Mouse (Mus musculus): Measurements from ENCODE around the gene Xpo1. TPM values are rescaled to one million over a fixed set of nuclear protein-coding genes. Genes with fewer than 3 reads are reported as not detected.
A peak's percentile ranks its signal among the peaks of the same experiment; 100 is the strongest.
"Not testable (repeated sequence)": the region's sequence is repeated elsewhere in the genome, so short reads cannot be mapped to it uniquely, and the experiment has no call there.

Gene Xpo1
- polyA plus RNA-seq, 1 experiment from 2014 or later: 84.1 TPM

- Histone ChIP-seq H3K4me3 (ENCODE audit: low read depth, low read length) (no peak overlapping the region), H3K36me3 (ENCODE audit: control insufficient read depth, insufficient read depth, low read length) (peaks cover 42% of the 10 kb centered on the region), H3K4me2 (no peak overlapping the region), H3K9ac (ENCODE audit: low read depth, low read length) (no peak overlapping the region), H3K27me3 (ENCODE audit: control insufficient read depth, insufficient read depth, low read length) (no peaks in the 10 kb centered on the region), H3K27ac (ENCODE audit: low read depth, low read length) (no peak overlapping the region), H3K4me1 (ENCODE audit: control insufficient read depth, insufficient read depth, low read length) (no peaks in the 10 kb centered on the region), H3K9me3 (replicated peaks; ENCODE audit: control insufficient read depth, low read length) (no peaks in the 10 kb centered on the region)
- ATAC-seq (replicated peaks; ENCODE audit: insufficient number of reproducible peaks, low FRiP score, low TSS enrichment): no peak
- WGBS (ENCODE audit: insufficient replicate concordance): 80% methylated on average over 3 of the region's 3 CpGs
These were observed 19.9 kb downstream of the Xpo1 start for GRCm38 (mm10) chr11:23275780-23276179.

GRCm38 (mm10) chr11:23284469-23284868 is 28.6 kb downstream of the Xpo1 start:
- 96% methylated on average over 4 of the region's 4 CpGs for WGBS (ENCODE audit: insufficient replicate concordance)
- no peak for ATAC-seq (replicated peaks; ENCODE audit: insufficient number of reproducible peaks, low FRiP score, low TSS enrichment)
- H3K27ac ChIP-seq (ENCODE audit: low read depth, low read length): no peak overlapping the region
- H3K4me3 ChIP-seq (ENCODE audit: low read depth, low read length): no peak overlapping the region
- no peak overlapping the region for H3K4me2 ChIP-seq
- H3K27me3 ChIP-seq (ENCODE audit: control insufficient read depth, insufficient read depth, low read length): no peaks in the 10 kb centered on the region
- H3K4me1 ChIP-seq (ENCODE audit: control insufficient read depth, insufficient read depth, low read length): no peaks in the 10 kb centered on the region
- H3K9ac ChIP-seq (ENCODE audit: low read depth, low read length): no peak overlapping the region
- H3K9me3 ChIP-seq (replicated peaks; ENCODE audit: control insufficient read depth, low read length): no peaks in the 10 kb centered on the region
- peaks cover 41% of the 10 kb centered on the region for H3K36me3 ChIP-seq (ENCODE audit: control insufficient read depth, insufficient read depth, low read length)

- H3K4me1 ChIP-seq (ENCODE audit: control insufficient read depth, insufficient read depth, low read length); H3K4me2 ChIP-seq; H3K27ac ChIP-seq (ENCODE audit: low read depth, low read length); H3K27me3 ChIP-seq (ENCODE audit: control insufficient read depth, insufficient read depth, low read length); ATAC-seq (replicated peaks; ENCODE audit: insufficient number of reproducible peaks, low FRiP score, low TSS enrichment); H3K9ac ChIP-seq (ENCODE audit: low read depth, low read length); H3K4me3 ChIP-seq (ENCODE audit: low read depth, low read length); H3K9me3 ChIP-seq (replicated peaks; ENCODE audit: control insufficient read depth, low read length): not testable (repeated sequence)
- WGBS (ENCODE audit: insufficient replicate concordance): 77% methylated on average over 4 of the region's 4 CpGs
- peaks cover 44% of the 10 kb centered on the region for H3K36me3 ChIP-seq (ENCODE audit: control insufficient read depth, insufficient read depth, low read length)
These were observed 33.0 kb downstream of the Xpo1 start for GRCm38 (mm10) chr11:23288866-23289265.

- ATAC-seq (replicated peaks; ENCODE audit: insufficient number of reproducible peaks, low FRiP score, low TSS enrichment): no peak
- 90% methylated on average over 2 of the region's 2 CpGs for WGBS (ENCODE audit: insufficient replicate concordance)
- Histone ChIP-seq H3K27ac (ENCODE audit: low read depth, low read length) (no peak overlapping the region), H3K4me3 (ENCODE audit: low read depth, low read length) (no peak overlapping the region), H3K36me3 (ENCODE audit: control insufficient read depth, insufficient read depth, low read length) (peaks cover 32% of the 10 kb centered on the region), H3K9ac (ENCODE audit: low read depth, low read length) (no peak overlapping the region), H3K9me3 (replicated peaks; ENCODE audit: control insufficient read depth, low read length) (no peaks in the 10 kb centered on the region), H3K27me3 (ENCODE audit: control insufficient read depth, insufficient read depth, low read length) (no peaks in the 10 kb centered on the region), H3K4me2 (no peak overlapping the region), H3K4me1 (ENCODE audit: control insufficient read depth, insufficient read depth, low read length) (no peaks in the 10 kb centered on the region)
These were observed 41.5 kb downstream of the Xpo1 start for GRCm38 (mm10) chr11:23297379-23297778.

- Histone ChIP-seq H3K9me3 (replicated peaks; ENCODE audit: control insufficient read depth, low read length) (no peaks in the 10 kb centered on the region), H3K27ac (ENCODE audit: low read depth, low read length) (no peak overlapping the region), H3K4me1 (ENCODE audit: control insufficient read depth, insufficient read depth, low read length) (no peaks in the 10 kb centered on the region), H3K36me3 (ENCODE audit: control insufficient read depth, insufficient read depth, low read length) (peaks cover 24% of the 10 kb centered on the region), H3K4me2 (no peak overlapping the region), H3K9ac (ENCODE audit: low read depth, low read length) (no peak overlapping the region), H3K27me3 (ENCODE audit: control insufficient read depth, insufficient read depth, low read length) (no peaks in the 10 kb centered on the region), H3K4me3 (ENCODE audit: low read depth, low read length) (no peak overlapping the region)
- 92% methylated on average over 2 of the region's 2 CpGs for WGBS (ENCODE audit: insufficient replicate concordance)
- ATAC-seq (replicated peaks; ENCODE audit: insufficient number of reproducible peaks, low FRiP score, low TSS enrichment): no peak
These were observed 42.5 kb downstream of the Xpo1 start for GRCm38 (mm10) chr11:23298301-23298700.

- Histone ChIP-seq H3K27me3 (ENCODE audit: control insufficient read depth, insufficient read depth, low read length) (no peaks in the 10 kb centered on the region), H3K36me3 (ENCODE audit: control insufficient read depth, insufficient read depth, low read length) (peaks cover 13% of the 10 kb centered on the region), H3K27ac (ENCODE audit: low read depth, low read length) (no peak overlapping the region), H3K9ac (ENCODE audit: low read depth, low read length) (no peak overlapping the region), H3K4me2 (no peak overlapping the region), H3K4me1 (ENCODE audit: control insufficient read depth, insufficient read depth, low read length) (no peaks in the 10 kb centered on the region), H3K9me3 (replicated peaks; ENCODE audit: control insufficient read depth, low read length) (no peaks in the 10 kb centered on the region), H3K4me3 (ENCODE audit: low read depth, low read length) (no peak overlapping the region)
- 85% methylated on average over 1 of the region's 1 CpGs for WGBS (ENCODE audit: insufficient replicate concordance)
- no peak for ATAC-seq (replicated peaks; ENCODE audit: insufficient number of reproducible peaks, low FRiP score, low TSS enrichment)
These were observed 44.1 kb downstream of the Xpo1 start for GRCm38 (mm10) chr11:23299910-23300309.

- Histone ChIP-seq H3K9ac (ENCODE audit: low read depth, low read length) (no peak overlapping the region), H3K36me3 (ENCODE audit: control insufficient read depth, insufficient read depth, low read length) (no peaks in the 10 kb centered on the region), H3K9me3 (replicated peaks; ENCODE audit: control insufficient read depth, low read length) (no peaks in the 10 kb centered on the region), H3K4me1 (ENCODE audit: control insufficient read depth, insufficient read depth, low read length) (no peaks in the 10 kb centered on the region), H3K27ac (ENCODE audit: low read depth, low read length) (no peak overlapping the region), H3K27me3 (ENCODE audit: control insufficient read depth, insufficient read depth, low read length) (no peaks in the 10 kb centered on the region), H3K4me3 (ENCODE audit: low read depth, low read length) (no peak overlapping the region), H3K4me2 (no peak overlapping the region)
- ATAC-seq (replicated peaks; ENCODE audit: insufficient number of reproducible peaks, low FRiP score, low TSS enrichment): no peak
- 55% methylated on average over 1 of the region's 1 CpGs for WGBS (ENCODE audit: insufficient replicate concordance)
These were observed 47.3 kb downstream of the Xpo1 start for GRCm38 (mm10) chr11:23303126-23303525.

- not testable (repeated sequence) for H3K27me3 ChIP-seq (ENCODE audit: control insufficient read depth, insufficient read depth, low read length); H3K9me3 ChIP-seq (replicated peaks; ENCODE audit: control insufficient read depth, low read length); H3K36me3 ChIP-seq (ENCODE audit: control insufficient read depth, insufficient read depth, low read length); ATAC-seq (replicated peaks; ENCODE audit: insufficient number of reproducible peaks, low FRiP score, low TSS enrichment); H3K4me1 ChIP-seq (ENCODE audit: control insufficient read depth, insufficient read depth, low read length)
- H3K4me3 ChIP-seq (ENCODE audit: low read depth, low read length): peak overlapping the region; percentile 97
- H3K4me2 ChIP-seq: peak overlapping the region; percentile 65
- H3K27ac ChIP-seq (ENCODE audit: low read depth, low read length): peak overlapping the region; percentile 99
- peak overlapping the region; percentile 97; the same call in 1 of the 2 replicates for H3K9ac ChIP-seq (ENCODE audit: low read depth, low read length)
- 33% methylated on average over 10 of the region's 10 CpGs for WGBS (ENCODE audit: insufficient replicate concordance)
These were observed 49.3 kb downstream of the Xpo1 start for GRCm38 (mm10) chr11:23305101-23305672.
